Mouse (Mus musculus) adrenal gland, adult 8-10 months (tissue): ENCODE results near the gene Gga3. TPM values are rescaled to one million over a fixed set of nuclear protein-coding genes. Genes with fewer than 3 reads are reported as not detected.

ENCODE experiments used
- DNase-seq: peaks from one replicate; pipeline ENCODE4 v3.0.0; 2022
- total RNA-seq, 4 experiments: library from RNA; stranded (reverse); gene quantifications; 2 replicates each; pipeline ENCODE4 v1.2.4; 2022

Gene Gga3
- total RNA-seq, 4 experiments from 2014 or later: 20.3 to 52.7 (median 37.8) TPM

- peak; percentile 87 for DNase-seq
Measured at GRCm38 (mm10) chr11:115612059-115612409, 8.2 kb upstream of the Gga3 start.

- DNase-seq: no peak
Measured at GRCm38 (mm10) chr11:115611173-115611572, 7.3 kb upstream of the Gga3 start.

GRCm38 (mm10) chr11:115609576-115609975 lies 5.7 kb upstream of the Gga3 start:
- DNase-seq: no peak

- no peak for DNase-seq
Measured at GRCm38 (mm10) chr11:115608421-115609399, 4.9 kb upstream of the Gga3 start.

- no peak for DNase-seq
Measured at GRCm38 (mm10) chr11:115606733-115607132, 2.9 kb upstream of the Gga3 start.

- DNase-seq: no peak
Measured at GRCm38 (mm10) chr11:115604304-115604696, 449 bp upstream of the Gga3 start.

GRCm38 (mm10) chr11:115603128-115603475 lies 749 bp downstream of the Gga3 start:
- DNase-seq: no peak

GRCm38 (mm10) chr11:115601174-115601573 lies 2.7 kb downstream of the Gga3 start:
- DNase-seq: no peak

- DNase-seq: no peak
Measured at GRCm38 (mm10) chr11:115600743-115601142, 3.1 kb downstream of the Gga3 start.

GRCm38 (mm10) chr11:115599722-115600121 lies 4.1 kb downstream of the Gga3 start:
- DNase-seq: no peak

GRCm38 (mm10) chr11:115598309-115598708 lies 5.5 kb downstream of the Gga3 start:
- no peak for DNase-seq

- no peak for DNase-seq
Measured at GRCm38 (mm10) chr11:115595209-115595608, 8.6 kb downstream of the Gga3 start.

GRCm38 (mm10) chr11:115590526-115591075 lies 13.2 kb downstream of the Gga3 start:
- no peak for DNase-seq

GRCm38 (mm10) chr11:115587984-115588383 lies 15.9 kb downstream of the Gga3 start:
- DNase-seq: no peak

- no peak for DNase-seq
Measured at GRCm38 (mm10) chr11:115586403-115586802, 17.4 kb downstream of the Gga3 start.

- no peak for DNase-seq
Measured at GRCm38 (mm10) chr11:115585573-115586100, 18.2 kb downstream of the Gga3 start.

GRCm38 (mm10) chr11:115584376-115585073 lies 19.3 kb downstream of the Gga3 start:
- DNase-seq: no peak

GRCm38 (mm10) chr11:115582913-115583606 lies 20.8 kb downstream of the Gga3 start:
- DNase-seq: no peak

GRCm38 (mm10) chr11:115579080-115579479 lies 24.8 kb downstream of the Gga3 start:
- no peak for DNase-seq

GRCm38 (mm10) chr11:115564961-115565360 lies 38.9 kb downstream of the Gga3 start:
- no peak for DNase-seq

- DNase-seq: peak; percentile 94
Measured at GRCm38 (mm10) chr11:115564064-115564809, 39.6 kb downstream of the Gga3 start, which contains the start of gene Nup85. Gene Nup85, plus strand, starts transcription at chr11:115564434.

- no peak for DNase-seq
Measured at GRCm38 (mm10) chr11:115563406-115563805, 40.4 kb downstream of the Gga3 start.
